Mouse (Mus musculus): ENCODE results near the gene Zfp366. TPM values are rescaled to one million over a fixed set of nuclear protein-coding genes. Genes with fewer than 3 reads are reported as not detected.

Gene Zfp366
- 0.43 and 0.78 TPM in 2 replicates for polyA plus RNA-seq (2014; fragmentation: Nextera tagmentation; extraction: Ambion mirVana)

- no peak within 1 kb of the TSS for H3K27ac ChIP-seq (ENCODE audit: low read depth, low read length)
- DNase-seq (ENCODE audit: low spot score): no peak
- H3K4me3 ChIP-seq (ENCODE audit: low read depth, low read length): no peak within 1 kb of the TSS
- no peaks in the 10 kb centered on the region for H3K4me1 ChIP-seq (ENCODE audit: control insufficient read depth, insufficient read depth, low read length)
- ATAC-seq: no peak
- H3K36me3 ChIP-seq (ENCODE audit: control insufficient read depth, insufficient read depth, low read length): no peaks in the 10 kb centered on the region
- no peaks in the 10 kb centered on the region for H3K9me3 ChIP-seq (replicated peaks; ENCODE audit: control insufficient read depth, low read length)
- 59% methylated on average over 11 of the region's 11 CpGs for WGBS
- no peak within 1 kb of the TSS for H3K4me2 ChIP-seq (ENCODE audit: low read length)
- H3K9ac ChIP-seq (ENCODE audit: low read length): no peak within 1 kb of the TSS
- no peaks in the 10 kb centered on the region for H3K27me3 ChIP-seq (replicated peaks; ENCODE audit: control insufficient read depth, insufficient read depth, low read length)
Measured at GRCm38 (mm10) chr13:99184155-99184886, at the start of gene Zfp366. Gene Zfp366, plus strand, starts transcription at chr13:99184823.

GRCm38 (mm10) chr13:99138351-99139255 is 46.0 kb upstream of the Zfp366 start:
- no peaks in the 10 kb centered on the region for H3K36me3 ChIP-seq (ENCODE audit: control insufficient read depth, insufficient read depth, low read length)
- no peak overlapping the region for H3K27ac ChIP-seq (ENCODE audit: low read depth, low read length)
- H3K4me3 ChIP-seq (ENCODE audit: low read depth, low read length): no peak overlapping the region
- peaks cover 4% of the 10 kb centered on the region; the same call in 1 of the 2 replicates for H3K4me1 ChIP-seq (ENCODE audit: control insufficient read depth, insufficient read depth, low read length)
- ATAC-seq (no peak), DNase-seq (ENCODE audit: low spot score) (no peak)
- 67% methylated on average over 12 of the region's 12 CpGs for WGBS
- H3K9ac ChIP-seq (ENCODE audit: low read length): no peak overlapping the region
- H3K9me3 ChIP-seq (replicated peaks; ENCODE audit: control insufficient read depth, low read length): no peaks in the 10 kb centered on the region
- no peaks in the 10 kb centered on the region for H3K27me3 ChIP-seq (replicated peaks; ENCODE audit: control insufficient read depth, insufficient read depth, low read length)
- H3K4me2 ChIP-seq (ENCODE audit: low read length): no peak overlapping the region

DNA sequence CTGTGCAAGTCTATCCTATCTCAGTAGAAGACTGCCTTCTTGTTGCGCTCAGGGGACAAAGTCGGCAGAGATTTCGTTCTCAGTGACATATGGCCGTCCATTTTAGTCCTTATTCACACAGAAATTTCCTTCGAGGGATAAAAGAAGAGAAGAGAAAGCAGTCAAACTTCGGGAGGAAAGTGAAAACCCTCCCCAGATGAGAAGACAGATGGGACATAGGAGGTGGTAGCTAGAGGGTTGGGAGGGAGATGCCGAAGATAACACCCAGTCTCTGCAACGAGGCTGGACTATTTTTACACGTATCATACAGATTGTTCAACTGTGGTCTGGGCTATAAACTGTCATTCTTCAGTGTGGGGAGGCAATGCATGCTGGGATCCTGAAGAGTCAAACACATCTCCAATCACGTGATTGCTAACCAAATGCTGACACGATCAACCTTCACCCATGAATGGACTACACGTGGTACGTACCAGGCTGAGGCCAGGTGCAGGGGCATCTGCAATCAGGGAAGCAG is 38.2 kb upstream of the Zfp366 start:
- Histone ChIP-seq H3K27ac (ENCODE audit: low read depth, low read length) (no peak overlapping the region), H3K36me3 (ENCODE audit: control insufficient read depth, insufficient read depth, low read length) (no peaks in the 10 kb centered on the region), H3K9me3 (replicated peaks; ENCODE audit: control insufficient read depth, low read length) (no peaks in the 10 kb centered on the region), H3K9ac (ENCODE audit: low read length) (no peak overlapping the region), H3K4me1 (ENCODE audit: control insufficient read depth, insufficient read depth, low read length) (peaks cover 19% of the 10 kb centered on the region), H3K4me3 (ENCODE audit: low read depth, low read length) (no peak overlapping the region), H3K4me2 (ENCODE audit: low read length) (no peak overlapping the region), H3K27me3 (replicated peaks; ENCODE audit: control insufficient read depth, insufficient read depth, low read length) (no peaks in the 10 kb centered on the region)
- 82% methylated on average over 13 of the region's 13 CpGs for WGBS
- ATAC-seq: no peak
- DNase-seq (ENCODE audit: low spot score): no peak

GRCm38 (mm10) chr13:99147645-99148111 is 36.9 kb upstream of the Zfp366 start:
- H3K36me3 ChIP-seq (ENCODE audit: control insufficient read depth, insufficient read depth, low read length): no peaks in the 10 kb centered on the region
- WGBS: 78% methylated on average over 6 of the region's 6 CpGs
- no peaks in the 10 kb centered on the region for H3K27me3 ChIP-seq (replicated peaks; ENCODE audit: control insufficient read depth, insufficient read depth, low read length)

DNA sequence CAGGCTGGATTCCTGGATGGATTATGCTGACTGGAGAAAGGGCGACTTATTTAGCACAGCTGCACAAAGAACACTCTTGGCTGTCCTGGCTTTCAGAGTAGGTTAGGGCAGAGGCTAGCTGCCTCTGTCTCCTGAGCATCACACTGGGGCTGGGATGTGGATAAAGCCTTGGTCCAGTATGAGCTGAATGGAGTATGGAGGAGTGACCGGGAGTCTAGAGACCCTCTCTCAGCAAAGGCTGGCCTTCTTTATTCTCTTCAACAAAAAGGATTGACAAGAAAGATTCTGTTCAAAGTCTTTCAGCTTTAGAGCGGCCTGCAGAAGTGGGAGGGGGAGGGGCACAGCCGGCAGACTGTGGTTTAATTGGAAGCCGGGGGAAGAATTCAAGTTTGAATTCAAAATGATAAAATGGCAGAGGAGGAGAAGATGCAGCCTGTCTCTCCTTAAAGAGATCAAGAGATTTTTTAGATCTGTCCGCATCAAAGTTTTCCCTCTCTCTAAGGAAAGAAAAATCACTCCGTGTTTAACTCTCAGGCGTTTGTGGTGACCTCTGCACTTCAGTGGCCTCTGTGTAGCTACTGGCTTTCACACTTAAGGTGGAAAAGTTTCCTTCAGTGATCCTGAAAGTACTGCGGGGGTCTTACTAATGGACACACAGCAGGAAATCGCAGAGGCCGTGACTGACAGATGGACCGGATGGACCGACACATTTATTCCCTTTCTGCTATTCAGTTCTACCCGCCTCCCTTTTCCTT is 34.9 kb upstream of the Zfp366 start:
- DNase-seq (ENCODE audit: low spot score): peak; percentile 63
- peak; percentile 45; the same call in 1 of the 2 replicates for ATAC-seq
- WGBS: 20% methylated on average over 14 of the region's 14 CpGs
- Histone ChIP-seq H3K4me3 (ENCODE audit: low read depth, low read length) (no peak overlapping the region), H3K4me1 (ENCODE audit: control insufficient read depth, insufficient read depth, low read length) (peaks cover 22% of the 10 kb centered on the region), H3K27ac (ENCODE audit: low read depth, low read length) (no peak overlapping the region), H3K4me2 (ENCODE audit: low read length) (no peak overlapping the region), H3K9me3 (replicated peaks; ENCODE audit: control insufficient read depth, low read length) (no peaks in the 10 kb centered on the region), H3K27me3 (replicated peaks; ENCODE audit: control insufficient read depth, insufficient read depth, low read length) (no peaks in the 10 kb centered on the region), H3K9ac (ENCODE audit: low read length) (no peak overlapping the region), H3K36me3 (ENCODE audit: control insufficient read depth, insufficient read depth, low read length) (no peaks in the 10 kb centered on the region)

More at GRCm38 (mm10) chr13:99147645-99148111, 36.9 kb upstream of the Zfp366 start:
- Histone ChIP-seq H3K4me3 (ENCODE audit: low read depth, low read length) (no peak overlapping the region), H3K9me3 (replicated peaks; ENCODE audit: control insufficient read depth, low read length) (no peaks in the 10 kb centered on the region), H3K4me2 (ENCODE audit: low read length) (no peak overlapping the region), H3K27ac (ENCODE audit: low read depth, low read length) (no peak overlapping the region), H3K4me1 (ENCODE audit: control insufficient read depth, insufficient read depth, low read length) (peaks cover 22% of the 10 kb centered on the region), H3K9ac (ENCODE audit: low read length) (no peak overlapping the region)
- ATAC-seq (no peak), DNase-seq (ENCODE audit: low spot score) (no peak)

- no peak for ATAC-seq
Measured at GRCm38 (mm10) chr13:99150626-99151025, 34.0 kb upstream of the Zfp366 start.

GRCm38 (mm10) chr13:99151121-99151520 is 33.5 kb upstream of the Zfp366 start:
- no peak for DNase-seq (ENCODE audit: low spot score)
- WGBS: 38% methylated on average over 8 of the region's 8 CpGs

More at GRCm38 (mm10) chr13:99150626-99151025, 34.0 kb upstream of the Zfp366 start:
- peaks cover 22% of the 10 kb centered on the region for H3K4me1 ChIP-seq (ENCODE audit: control insufficient read depth, insufficient read depth, low read length)
- H3K9ac ChIP-seq (ENCODE audit: low read length): no peak overlapping the region
- no peak overlapping the region for H3K4me3 ChIP-seq (ENCODE audit: low read depth, low read length)
- no peak for DNase-seq (ENCODE audit: low spot score)
- no peaks in the 10 kb centered on the region for H3K27me3 ChIP-seq (replicated peaks; ENCODE audit: control insufficient read depth, insufficient read depth, low read length)
- H3K4me2 ChIP-seq (ENCODE audit: low read length): no peak overlapping the region
- no peak overlapping the region for H3K27ac ChIP-seq (ENCODE audit: low read depth, low read length)
- H3K36me3 ChIP-seq (ENCODE audit: control insufficient read depth, insufficient read depth, low read length): no peaks in the 10 kb centered on the region
- H3K9me3 ChIP-seq (replicated peaks; ENCODE audit: control insufficient read depth, low read length): no peaks in the 10 kb centered on the region
- WGBS: 66% methylated on average over 6 of the region's 6 CpGs

GRCm38 (mm10) chr13:99152305-99152930 is 32.2 kb upstream of the Zfp366 start:
- DNase-seq (ENCODE audit: low spot score) (no peak), ATAC-seq (no peak)
- 34% methylated on average over 18 of the region's 18 CpGs for WGBS
- Histone ChIP-seq H3K9ac (ENCODE audit: low read length) (no peak overlapping the region), H3K36me3 (ENCODE audit: control insufficient read depth, insufficient read depth, low read length) (no peaks in the 10 kb centered on the region), H3K4me1 (ENCODE audit: control insufficient read depth, insufficient read depth, low read length) (peaks cover 22% of the 10 kb centered on the region), H3K27me3 (replicated peaks; ENCODE audit: control insufficient read depth, insufficient read depth, low read length) (no peaks in the 10 kb centered on the region), H3K27ac (ENCODE audit: low read depth, low read length) (no peak overlapping the region), H3K4me3 (ENCODE audit: low read depth, low read length) (no peak overlapping the region), H3K4me2 (ENCODE audit: low read length) (no peak overlapping the region), H3K9me3 (replicated peaks; ENCODE audit: control insufficient read depth, low read length) (no peaks in the 10 kb centered on the region)

More at GRCm38 (mm10) chr13:99151121-99151520, 33.5 kb upstream of the Zfp366 start:
- H3K36me3 ChIP-seq (ENCODE audit: control insufficient read depth, insufficient read depth, low read length): no peaks in the 10 kb centered on the region
- peak; percentile 35; the same call in 1 of the 2 replicates for ATAC-seq
- H3K9me3 ChIP-seq (replicated peaks; ENCODE audit: control insufficient read depth, low read length): no peaks in the 10 kb centered on the region
- no peak overlapping the region for H3K27ac ChIP-seq (ENCODE audit: low read depth, low read length)
- H3K4me2 ChIP-seq (ENCODE audit: low read length): no peak overlapping the region
- no peaks in the 10 kb centered on the region for H3K27me3 ChIP-seq (replicated peaks; ENCODE audit: control insufficient read depth, insufficient read depth, low read length)
- H3K4me1 ChIP-seq (ENCODE audit: control insufficient read depth, insufficient read depth, low read length): peaks cover 22% of the 10 kb centered on the region
- H3K4me3 ChIP-seq (ENCODE audit: low read depth, low read length): no peak overlapping the region
- no peak overlapping the region for H3K9ac ChIP-seq (ENCODE audit: low read length)

Measured in forebrain, embryonic 14.5 days (tissue).